Mouse (Mus musculus) spleen, adult 2 months (tissue): Measurements from ENCODE around the gene Skp2.

Experiments
- CTCF ChIP-seq: fragments of 200-500 bp; IDR thresholded peaks from 2 replicates; pipeline ENCODE4 v1.5.1; 2011; ENCODE audit warnings: mild to moderate bottlenecking, inconsistent platforms; ENCODE audit not compliant: insufficient read depth, insufficient read length, insufficient replicate concordance; ENCODE audit errors: extremely low read depth
- POLR2A ChIP-seq: fragments of 200-500 bp; IDR thresholded peaks from 2 replicates; pipeline ENCODE4 v1.6.1; 2011; ENCODE audit warnings: low read depth, low read length, inconsistent platforms

DNA sequence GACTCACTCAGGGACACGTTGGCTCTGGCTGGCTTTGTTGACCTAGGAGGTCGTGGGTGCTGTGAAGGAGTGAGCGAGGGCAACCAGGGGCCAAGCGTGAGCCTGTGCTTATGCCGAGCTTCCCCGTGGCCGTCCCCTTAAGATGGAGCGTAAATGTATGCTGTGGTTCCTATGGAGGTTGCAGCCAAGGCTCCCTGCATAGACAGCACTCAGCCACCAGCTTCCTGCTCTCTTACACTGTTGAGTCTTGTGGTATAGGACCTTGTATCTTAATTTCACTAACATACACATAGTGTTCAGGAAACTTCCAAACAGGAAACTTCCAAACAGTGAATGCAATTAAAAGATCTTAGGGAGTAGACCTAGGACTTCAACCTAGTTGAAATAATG lies 66.5 kb downstream of the Skp2 start:
- TF ChIP-seq CTCF = no peak
- no peak for TF ChIP-seq POLR2A
